ENCODE assay signal across 8 mouse cellular contexts in genomic region chr12:111536746-111537145, GRCm38 (mm10). TPM values are rescaled to one million over a fixed set of nuclear protein-coding genes. Genes with fewer than 3 reads are reported as not detected.
A peak's percentile ranks its signal among the peaks of the same experiment; 100 is the strongest.
DNase-seq lines count a peak whose midpoint lies in the region; ATAC-seq and TF ChIP-seq lines count a peak whose summit lies in the region.

No protein-coding gene starts in this region.

- no peak for TF ChIP-seq CTCF in ES-Bruce4 (IDR thresholded peaks at IDR 0.05; ENCODE audit: low read depth, low read length)
- TF ChIP-seq CTCF in liver, postnatal 0 days (IDR thresholded peaks at IDR 0.05; ENCODE audit: low read depth), result no peak

- no peak for ATAC-seq in heart, embryonic 11.5 days (replicated peaks; ENCODE audit: insufficient number of reproducible peaks, low FRiP score, low TSS enrichment)
- ATAC-seq in forebrain, embryonic 16.5 days, result no peak
- ATAC-seq in liver, postnatal 0 days, result no peak
- ATAC-seq in megakaryocyte progenitor cell, adult 5-6 weeks (replicated peaks; ENCODE audit: poor library complexity), result no peak

- TF ChIP-seq EP300 in ES-Bruce4 (IDR thresholded peaks at IDR 0.05; ENCODE audit: insufficient read depth, low read depth, low read length), result no peak
- TF ChIP-seq EP300 in liver, postnatal 0 days (IDR thresholded peaks at IDR 0.05; ENCODE audit: low read depth), result no peak

- peak overlapping the region; percentile 64 for H3K4me2 ChIP-seq in heart, embryonic 11.5 days
- peak overlapping the region; percentile 69 for H3K4me2 ChIP-seq in forebrain, embryonic 16.5 days (ENCODE audit: low read length)
- H3K4me2 ChIP-seq in liver, postnatal 0 days (ENCODE audit: low read depth, low read length), result peak overlapping the region; percentile 81

- peak overlapping the region; percentile 98 for H3K4me3 ChIP-seq in heart, embryonic 11.5 days (ENCODE audit: low read depth, low read length)
- H3K4me3 ChIP-seq in ES-Bruce4 (ENCODE audit: low read depth, low read length), result peak overlapping the region; percentile 93; the same call in 1 of the 2 replicates
- peak overlapping the region; percentile 93 for H3K4me3 ChIP-seq in forebrain, embryonic 16.5 days (replicated peaks; ENCODE audit: low read length)
- peak overlapping the region; percentile 96 for H3K4me3 ChIP-seq in liver, postnatal 0 days (ENCODE audit: low read depth, low read length)

- H3K36me3 ChIP-seq in heart, embryonic 11.5 days (ENCODE audit: control insufficient read depth, insufficient read depth, low read length), result peaks cover 21% of the 10 kb centered on the region
- H3K36me3 ChIP-seq in ES-Bruce4 (ENCODE audit: control insufficient read depth, insufficient read depth, low read length, poor library complexity, severe bottlenecking), result peaks cover 26% of the 10 kb centered on the region
- H3K36me3 ChIP-seq in forebrain, embryonic 16.5 days (ENCODE audit: control insufficient read depth, insufficient read depth), result peaks cover 8% of the 10 kb centered on the region
- peaks cover 29% of the 10 kb centered on the region for H3K36me3 ChIP-seq in liver, postnatal 0 days (replicated peaks; ENCODE audit: insufficient read depth, low read length)

- H3K9ac ChIP-seq in heart, embryonic 11.5 days (ENCODE audit: low read depth, low read length), result peak overlapping the region; percentile 99
- peak overlapping the region; percentile 92 for H3K9ac ChIP-seq in ES-Bruce4 (ENCODE audit: low read depth, poor library complexity, severe bottlenecking)
- H3K9ac ChIP-seq in forebrain, embryonic 16.5 days (replicated peaks; ENCODE audit: low read depth, low read length), result peak overlapping the region; percentile 96
- H3K9ac ChIP-seq in liver, postnatal 0 days (replicated peaks), result peak overlapping the region; percentile 99

- H3K27me3 ChIP-seq in heart, embryonic 11.5 days (ENCODE audit: control insufficient read depth, insufficient read depth, low read length), result no peaks in the 10 kb centered on the region
- H3K27me3 ChIP-seq in ES-Bruce4 (ENCODE audit: control insufficient read depth, insufficient read depth, low read length, poor library complexity, severe bottlenecking), result no peaks in the 10 kb centered on the region
- H3K27me3 ChIP-seq in forebrain, embryonic 16.5 days (replicated peaks; ENCODE audit: control insufficient read depth, insufficient read depth, low read length), result no peaks in the 10 kb centered on the region
- H3K27me3 ChIP-seq in liver, postnatal 0 days (ENCODE audit: insufficient read depth, low read length), result no peaks in the 10 kb centered on the region

- TF ChIP-seq POLR2A in ES-Bruce4 (IDR thresholded peaks at IDR 0.05; ENCODE audit: insufficient read depth, low read length), result no peak

- no peaks in the 10 kb centered on the region for H3K9me3 ChIP-seq in heart, embryonic 11.5 days (replicated peaks; ENCODE audit: control insufficient read depth, low read length)
- H3K9me3 ChIP-seq in ES-Bruce4 (replicated peaks; ENCODE audit: control insufficient read depth, insufficient read depth, low read length, poor library complexity, severe bottlenecking), result no peaks in the 10 kb centered on the region
- no peaks in the 10 kb centered on the region for H3K9me3 ChIP-seq in forebrain, embryonic 16.5 days (ENCODE audit: control insufficient read depth, low read length)
- no peaks in the 10 kb centered on the region for H3K9me3 ChIP-seq in liver, postnatal 0 days (ENCODE audit: low read length)

- no peak for DNase-seq in heart, adult 9 months (ENCODE audit: low spot score in 2 of 2)
- no peak for DNase-seq in liver, postnatal 0 days
- DNase-seq in gastrocnemius, postnatal 10 days, result no peak
- DNase-seq in frontal cortex, postnatal 10 days (ENCODE audit: low spot score in 2 of 2), result no peak

- no peak overlapping the region for H3K27ac ChIP-seq in heart, embryonic 11.5 days (ENCODE audit: low read depth, low read length)
- 0 out of 2 replicates have a peak overlapping the region, but pooled peaks have one; percentile 12 for H3K27ac ChIP-seq in ES-Bruce4 (ENCODE audit: insufficient read depth, low read length)
- no peak overlapping the region for H3K27ac ChIP-seq in forebrain, embryonic 16.5 days (ENCODE audit: low read length)
- peak overlapping the region; percentile 100 for H3K27ac ChIP-seq in liver, postnatal 0 days (ENCODE audit: low read depth)

- 55% methylated on average over 4 of the region's 4 CpGs for WGBS in heart, embryonic 11.5 days (ENCODE audit: insufficient replicate concordance)
- WGBS in forebrain, embryonic 16.5 days, result 16% methylated on average over 4 of the region's 4 CpGs
- WGBS in liver, postnatal 0 days (ENCODE audit: insufficient replicate concordance), result 44% methylated on average over 4 of the region's 4 CpGs

- H3K4me1 ChIP-seq in heart, embryonic 11.5 days (ENCODE audit: control insufficient read depth, insufficient read depth, low read length), result peaks cover 26% of the 10 kb centered on the region
- peaks cover 5% of the 10 kb centered on the region for H3K4me1 ChIP-seq in ES-Bruce4 (ENCODE audit: control insufficient read depth, insufficient read depth, low read length)
- H3K4me1 ChIP-seq in forebrain, embryonic 16.5 days (replicated peaks; ENCODE audit: control insufficient read depth, insufficient read depth, low read length), result peaks cover 26% of the 10 kb centered on the region
- peaks cover 38% of the 10 kb centered on the region for H3K4me1 ChIP-seq in liver, postnatal 0 days (ENCODE audit: insufficient read depth)

RNA-seq across cellular contexts. Expression of gene Eif5, which starts 1.1 kb away (rescaled TPM):
- polyA plus RNA-seq in heart, embryonic 11.5 days (2014; fragmentation: Nextera tagmentation; extraction: Ambion mirVana), result 478 and 505 TPM in 2 replicates
- 315 and 323 TPM in 2 replicates for polyA plus RNA-seq in ES-Bruce4 (2011; ENCODE audit: insufficient read depth, insufficient read length, low read depth, missing spikeins)
- 549 and 607 TPM in 2 replicates for polyA plus RNA-seq in forebrain, embryonic 16.5 days (2015; fragmentation: Nextera tagmentation; extraction: Ambion mirVana)
- 520 and 559 TPM in 2 replicates for polyA plus RNA-seq in liver, postnatal 0 days (2015; fragmentation: Nextera tagmentation; extraction: Ambion mirVana)
- 349 and 403 TPM in 2 replicates for total RNA-seq in megakaryocyte progenitor cell, adult 5-6 weeks (2015)
- total RNA-seq in megakaryocyte progenitor cell, adult 5-6 weeks (2017), result 221 and 322 TPM in 2 replicates
- total RNA-seq in gastrocnemius, postnatal 10 days (2021), result 100 to 1,000 TPM; 140 to 154 TPM

RNA-seq across cellular contexts. Expression of gene Mark3, which starts 37.6 kb away (rescaled TPM):
- 45.7 and 47.7 TPM in 2 replicates for polyA plus RNA-seq in heart, embryonic 11.5 days (2014; fragmentation: Nextera tagmentation; extraction: Ambion mirVana)
- 86.1 and 90.2 TPM in 2 replicates for polyA plus RNA-seq in ES-Bruce4 (2011; ENCODE audit: insufficient read depth, insufficient read length, low read depth, missing spikeins)
- 45.0 and 49.2 TPM in 2 replicates for polyA plus RNA-seq in forebrain, embryonic 16.5 days (2015; fragmentation: Nextera tagmentation; extraction: Ambion mirVana)
- 9.5 and 11.0 TPM in 2 replicates for polyA plus RNA-seq in liver, postnatal 0 days (2015; fragmentation: Nextera tagmentation; extraction: Ambion mirVana)
- 60.2 and 88.1 TPM in 2 replicates for total RNA-seq in megakaryocyte progenitor cell, adult 5-6 weeks (2015)
- total RNA-seq in megakaryocyte progenitor cell, adult 5-6 weeks (2017), result 63.5 and 73.1 TPM in 2 replicates
- 10 to 100 TPM; 50.2 to 62.4 TPM for total RNA-seq in gastrocnemius, postnatal 10 days (2021)

RNA-seq across cellular contexts. Expression of gene Gm266, which starts 51.1 kb away (rescaled TPM):
- 5.5 and 6.2 TPM in 2 replicates for polyA plus RNA-seq in heart, embryonic 11.5 days (2014; fragmentation: Nextera tagmentation; extraction: Ambion mirVana)
- polyA plus RNA-seq in ES-Bruce4 (2011; ENCODE audit: insufficient read depth, insufficient read length, low read depth, missing spikeins), result 0.93 and 1.3 TPM in 2 replicates
- 0.23 and 1.1 TPM in 2 replicates for polyA plus RNA-seq in forebrain, embryonic 16.5 days (2015; fragmentation: Nextera tagmentation; extraction: Ambion mirVana)
- 0.49 and 0.54 TPM in 2 replicates for polyA plus RNA-seq in liver, postnatal 0 days (2015; fragmentation: Nextera tagmentation; extraction: Ambion mirVana)
- total RNA-seq in megakaryocyte progenitor cell, adult 5-6 weeks (2015), result not detected in 2 replicates
- total RNA-seq in megakaryocyte progenitor cell, adult 5-6 weeks (2017), result not detected in 2 replicates
- total RNA-seq in gastrocnemius, postnatal 10 days (2021), result 1 to 10 TPM; 4.7 to 6.5 TPM

Comparison
In these comparisons a context has a peak if more than half of its experiments do, and no peak if none do; other contexts are left out.
1. H3K27ac ChIP-seq: peak in ES-Bruce4 (single experiment) and liver, postnatal 0 days (single experiment); none in heart, embryonic 11.5 days (single experiment) and forebrain, embryonic 16.5 days (single experiment).
2. Peak in every context shown above with its lines, with median percentiles within 50 percentile points of each other: H3K4me2 ChIP-seq, H3K4me3 ChIP-seq and H3K9ac ChIP-seq.